Mouse (Mus musculus) Muller cell, postnatal 12 days (primary cell): ENCODE results near the gene Aldh1l1.

Source experiments
- DNase-seq: peaks from one replicate; pipeline ENCODE4 v3.0.0-alpha.2; 2015; ENCODE audit errors: inconsistent ontology term

Gene Aldh1l1

GRCm38 (mm10) chr6:90506673-90507311 lies 20.6 kb downstream of the Aldh1l1 start:
- peak; percentile 97 for DNase-seq

- DNase-seq = no peak
Observed at GRCm38 (mm10) chr6:90507443-90507842, 21.2 kb downstream of the Aldh1l1 start.

- DNase-seq = peak; percentile 92
Observed at GRCm38 (mm10) chr6:90508197-90508624, 22.0 kb downstream of the Aldh1l1 start.

GRCm38 (mm10) chr6:90509085-90509484 lies 22.9 kb downstream of the Aldh1l1 start:
- DNase-seq = peak; percentile 74

GRCm38 (mm10) chr6:90512416-90512815 lies 26.2 kb downstream of the Aldh1l1 start:
- DNase-seq = no peak

GRCm38 (mm10) chr6:90513074-90513856 lies 27.0 kb downstream of the Aldh1l1 start:
- DNase-seq = no peak

- DNase-seq = no peak
Observed at GRCm38 (mm10) chr6:90514369-90514768, 28.1 kb downstream of the Aldh1l1 start.

GRCm38 (mm10) chr6:90514883-90515405 lies 28.7 kb downstream of the Aldh1l1 start:
- peak; percentile 78 for DNase-seq

GRCm38 (mm10) chr6:90518892-90519291 lies 32.7 kb downstream of the Aldh1l1 start:
- no peak for DNase-seq

- no peak for DNase-seq
Observed at GRCm38 (mm10) chr6:90519375-90519774, 33.1 kb downstream of the Aldh1l1 start.

GRCm38 (mm10) chr6:90526406-90526805 lies 40.2 kb downstream of the Aldh1l1 start:
- no peak for DNase-seq

- peak; percentile 81 for DNase-seq
Observed at GRCm38 (mm10) chr6:90529461-90530046, 43.3 kb downstream of the Aldh1l1 start.

- DNase-seq = no peak
Observed at GRCm38 (mm10) chr6:90532575-90533190, 46.5 kb downstream of the Aldh1l1 start.

GRCm38 (mm10) chr6:90533505-90533904 lies 47.3 kb downstream of the Aldh1l1 start:
- no peak for DNase-seq

GRCm38 (mm10) chr6:90534701-90535475 lies 48.7 kb downstream of the Aldh1l1 start:
- peak; percentile 92 for DNase-seq

- no peak for DNase-seq
Observed at GRCm38 (mm10) chr6:90536824-90537223, 50.6 kb downstream of the Aldh1l1 start.

- DNase-seq = peak; percentile 74
Observed at GRCm38 (mm10) chr6:90537941-90538340, 51.7 kb downstream of the Aldh1l1 start.

- DNase-seq = no peak
Observed at GRCm38 (mm10) chr6:90539271-90539670, 53.0 kb downstream of the Aldh1l1 start.

- no peak for DNase-seq
Observed at GRCm38 (mm10) chr6:90540520-90540919, 54.3 kb downstream of the Aldh1l1 start.

GRCm38 (mm10) chr6:90541367-90541772 lies 55.1 kb downstream of the Aldh1l1 start:
- peak; percentile 57 for DNase-seq

GRCm38 (mm10) chr6:90544433-90544832 lies 58.2 kb downstream of the Aldh1l1 start:
- DNase-seq = no peak
